Mouse (Mus musculus) hindbrain, postnatal 0 days (tissue): Measurements from ENCODE around the gene Hspb1. TPM values are rescaled to one million over a fixed set of nuclear protein-coding genes. Genes with fewer than 3 reads are reported as not detected.

Experiments used
- ATAC-seq: fragments of 200-750 bp; cut with Nextera tagmentation; 2 replicates; pipeline ENCODE4 v1.8.0; 2017; ENCODE audit warnings: mild to moderate bottlenecking, moderate TSS enrichment, moderate library complexity
- DNase-seq: peaks from one replicate; pipeline ENCODE4 v3.0.0-alpha.2; 2015; ENCODE audit warnings: low spot score
- H3K27ac ChIP-seq: fragments of 300-500 bp; sonication (generic); 2 replicates; pipeline ENCODE4 v1.5.1; 2014; ENCODE audit warnings: mild to moderate bottlenecking
- H3K27me3 ChIP-seq: fragments of 300-500 bp; sonication (generic); 2 replicates; pipeline ENCODE4 v1.6.1; 2014; ENCODE audit warnings: low read length, mixed read lengths; ENCODE audit not compliant: insufficient read depth
- H3K36me3 ChIP-seq: fragments of 300-500 bp; sonication (generic); 2 replicates; pipeline ENCODE4 v1.6.1; 2014; ENCODE audit warnings: low read length, mixed read lengths; ENCODE audit not compliant: insufficient read depth
- H3K4me1 ChIP-seq: fragments of 300-500 bp; sonication (generic); 2 replicates; pipeline ENCODE4 v1.6.1; 2014; ENCODE audit warnings: antibody characterized with exemption, low read length, mixed read lengths; ENCODE audit not compliant: insufficient read depth
- H3K4me2 ChIP-seq: fragments of 300-500 bp; sonication (generic); 2 replicates; pipeline ENCODE4 v1.6.1; 2014; ENCODE audit warnings: low read depth, mild to moderate bottlenecking, low read length, moderate library complexity, mixed read lengths
- H3K4me3 ChIP-seq: fragments of 300-500 bp; sonication (generic); 2 replicates; pipeline ENCODE4 v1.5.1; 2014; ENCODE audit warnings: low read length
- H3K9ac ChIP-seq: fragments of 300-500 bp; sonication (generic); replicated peaks from 2 replicates; pipeline ENCODE4 v1.6.1; 2014; ENCODE audit warnings: mild to moderate bottlenecking, low read length, moderate library complexity, mixed read lengths
- H3K9me3 ChIP-seq: fragments of 300-500 bp; sonication (generic); 2 replicates; pipeline ENCODE4 v1.6.1; 2016; ENCODE audit warnings: low read length, mixed read lengths
- CTCF ChIP-seq: IDR thresholded peaks from 2 replicates; pipeline ENCODE4 v1.5.1; 2016; ENCODE audit warnings: antibody characterized with exemption, control low read depth, low read depth
- WGBS: fragments of 180-500 bp; shearing (Covaris S2); extraction: QIAGEN DNeasy Blood & Tissue Kit; methylation state at CpG from one replicate; pipeline ENCODE4 v1.1.7; 2014; 5-methylcytosine and 5-hydroxymethylcytosine counted together
- polyA plus RNA-seq: library from polyadenylated mRNA; unstranded; fragments of >200 nt; fragmentation: Nextera tagmentation; extraction: Ambion mirVana; gene quantifications from 2 replicates; pipeline ENCODE4 v1.2.1, GENCODE M21; 2015
- total RNA-seq: library from RNA; depleted of rRNA; stranded (reverse); fragments of >200 nt; gene quantifications from 2 replicates; pipeline ENCODE4 v1.2.3, GENCODE M21; 2014

Hspb1 gene
- total and polyA plus RNA-seq, 2 experiments from 2014 or later, result 28.0 to 29.6 TPM

GRCm38 (mm10) chr5:135909646-135910045 lies 21.9 kb downstream of the Hspb1 start:
- ATAC-seq, result no peak

GRCm38 (mm10) chr5:135910813-135911212 lies 23.1 kb downstream of the Hspb1 start:
- H3K4me1 ChIP-seq, result no peaks in the 10 kb centered on the region
- no peaks in the 10 kb centered on the region for H3K9me3 ChIP-seq
- H3K4me2 ChIP-seq, result no peak overlapping the region
- peaks cover 35% of the 10 kb centered on the region for H3K36me3 ChIP-seq
- ATAC-seq (no peak), DNase-seq (no peak)
- H3K27ac ChIP-seq, result no peak overlapping the region
- H3K9ac ChIP-seq, result no peak overlapping the region
- no peaks in the 10 kb centered on the region for H3K27me3 ChIP-seq
- no peak overlapping the region for H3K4me3 ChIP-seq
- TF ChIP-seq CTCF, result no peak
- 87% methylated on average over 25 of the region's 25 CpGs for WGBS

More at GRCm38 (mm10) chr5:135909646-135910045, 21.9 kb downstream of the Hspb1 start:
- H3K27me3 ChIP-seq, result no peaks in the 10 kb centered on the region
- DNase-seq, result no peak
- H3K4me2 ChIP-seq, result no peak overlapping the region
- H3K4me3 ChIP-seq, result no peak overlapping the region
- H3K9ac ChIP-seq, result no peak overlapping the region
- H3K27ac ChIP-seq, result no peak overlapping the region
- peaks cover 35% of the 10 kb centered on the region for H3K36me3 ChIP-seq
- no peaks in the 10 kb centered on the region for H3K9me3 ChIP-seq
- TF ChIP-seq CTCF, result no peak
- 83% methylated on average over 10 of the region's 10 CpGs for WGBS
- H3K4me1 ChIP-seq, result no peaks in the 10 kb centered on the region

GRCm38 (mm10) chr5:135911633-135912220 lies 24.0 kb downstream of the Hspb1 start:
- H3K4me2 ChIP-seq, result no peak overlapping the region
- no peak overlapping the region for H3K27ac ChIP-seq
- 91% methylated on average over 11 of the region's 11 CpGs for WGBS
- peaks cover 35% of the 10 kb centered on the region for H3K36me3 ChIP-seq
- no peaks in the 10 kb centered on the region for H3K9me3 ChIP-seq
- H3K4me1 ChIP-seq, result no peaks in the 10 kb centered on the region
- no peak for ATAC-seq
- no peak overlapping the region for H3K9ac ChIP-seq
- no peak overlapping the region for H3K4me3 ChIP-seq
- H3K27me3 ChIP-seq, result no peaks in the 10 kb centered on the region
- TF ChIP-seq CTCF, result no peak
- no peak for DNase-seq

GRCm38 (mm10) chr5:135913201-135913600 lies 25.5 kb downstream of the Hspb1 start:
- Histone ChIP-seq H3K4me2 (no peak overlapping the region), H3K9me3 (no peaks in the 10 kb centered on the region), H3K4me1 (no peaks in the 10 kb centered on the region), H3K27ac (no peak overlapping the region), H3K36me3 (peaks cover 34% of the 10 kb centered on the region), H3K27me3 (no peaks in the 10 kb centered on the region), H3K9ac (no peak overlapping the region), H3K4me3 (no peak overlapping the region)
- 84% methylated on average over 5 of the region's 5 CpGs for WGBS
- ATAC-seq (no peak), DNase-seq (no peak)
- TF ChIP-seq CTCF, result no peak

GRCm38 (mm10) chr5:135914156-135914555 lies 26.4 kb downstream of the Hspb1 start:
- no peak overlapping the region for H3K4me2 ChIP-seq
- DNase-seq, result no peak
- 78% methylated on average over 6 of the region's 6 CpGs for WGBS
- H3K36me3 ChIP-seq, result peaks cover 30% of the 10 kb centered on the region
- no peak for TF ChIP-seq CTCF
- ATAC-seq, result no peak
- no peaks in the 10 kb centered on the region for H3K4me1 ChIP-seq
- no peak overlapping the region for H3K4me3 ChIP-seq
- H3K9me3 ChIP-seq, result no peaks in the 10 kb centered on the region
- no peak overlapping the region for H3K9ac ChIP-seq
- no peaks in the 10 kb centered on the region for H3K27me3 ChIP-seq
- H3K27ac ChIP-seq, result no peak overlapping the region

- ATAC-seq (no peak), DNase-seq (no peak)
- H3K4me1 ChIP-seq, result no peaks in the 10 kb centered on the region
- H3K27me3 ChIP-seq, result no peaks in the 10 kb centered on the region
- H3K27ac ChIP-seq, result no peak overlapping the region
- TF ChIP-seq CTCF, result no peak
- peaks cover 20% of the 10 kb centered on the region; the same call in 1 of the 2 replicates for H3K36me3 ChIP-seq
- no peak overlapping the region for H3K9ac ChIP-seq
- no peak overlapping the region for H3K4me2 ChIP-seq
- WGBS, result 88% methylated on average over 6 of the region's 6 CpGs
- H3K9me3 ChIP-seq, result no peaks in the 10 kb centered on the region
- no peak overlapping the region for H3K4me3 ChIP-seq
Measured at GRCm38 (mm10) chr5:135916051-135916565, 28.4 kb downstream of the Hspb1 start.

GRCm38 (mm10) chr5:135916601-135917000 lies 28.9 kb downstream of the Hspb1 start:
- Histone ChIP-seq H3K4me2 (no peak overlapping the region), H3K4me1 (no peaks in the 10 kb centered on the region), H3K27ac (no peak overlapping the region), H3K36me3 (peaks cover 16% of the 10 kb centered on the region; the same call in 1 of the 2 replicates), H3K9me3 (no peaks in the 10 kb centered on the region), H3K9ac (no peak overlapping the region), H3K4me3 (no peak overlapping the region), H3K27me3 (no peaks in the 10 kb centered on the region)
- WGBS, result 82% methylated on average over 3 of the region's 3 CpGs
- no peak for ATAC-seq
- DNase-seq, result no peak
- TF ChIP-seq CTCF, result no peak
